Mouse (Mus musculus) layer of hippocampus, adult 8-10 months (tissue): ENCODE data around the gene Taldo1. TPM values are rescaled to one million over a fixed set of nuclear protein-coding genes. Genes with fewer than 3 reads are reported as not detected.

Experiments used
- DNase-seq, 2 experiments: peaks; one replicate each; pipeline ENCODE4 v3.0.0; 2022; ENCODE audit warnings: low spot score in 2 of 2
- total RNA-seq, 4 experiments: library from RNA; stranded (reverse); gene quantifications; 2 replicates each; pipeline ENCODE4 v1.2.4; 2022

Gene Taldo1
- total RNA-seq, result 100 to 1,000 TPM; 107 to 127 (median 116) TPM

- DNase-seq, result peak; percentile 93 to 95
These were observed at the start of gene Taldo1 for GRCm38 (mm10) chr7:141391625-141392551. Gene Taldo1, plus strand, starts transcription at chr7:141392199.

- no peak for DNase-seq
These were observed 48.8 kb upstream of the Taldo1 start for GRCm38 (mm10) chr7:141343230-141343629.

- no peak for DNase-seq
These were observed 48.3 kb upstream of the Taldo1 start for GRCm38 (mm10) chr7:141343696-141344095.

- DNase-seq, result no peak
These were observed 47.2 kb upstream of the Taldo1 start for GRCm38 (mm10) chr7:141344787-141345186.

GRCm38 (mm10) chr7:141351061-141351460 is 40.9 kb upstream of the Taldo1 start:
- no peak for DNase-seq

- DNase-seq, result no peak
These were observed 36.9 kb upstream of the Taldo1 start for GRCm38 (mm10) chr7:141355051-141355450.

- DNase-seq, result peak in 1 of 2 experiments; percentile 42
These were observed 36.2 kb upstream of the Taldo1 start for GRCm38 (mm10) chr7:141355626-141356326.

- DNase-seq, result peak in 1 of 2 experiments; percentile 49
These were observed 35.0 kb upstream of the Taldo1 start for GRCm38 (mm10) chr7:141356971-141357370.

GRCm38 (mm10) chr7:141361510-141361909 is 30.5 kb upstream of the Taldo1 start:
- DNase-seq, result no peak

GRCm38 (mm10) chr7:141363106-141363751 is 28.8 kb upstream of the Taldo1 start:
- DNase-seq, result peak; percentile 66 to 84

GRCm38 (mm10) chr7:141363752-141364125 is 28.3 kb upstream of the Taldo1 start:
- DNase-seq, result no peak

GRCm38 (mm10) chr7:141364349-141365048 is 27.5 kb upstream of the Taldo1 start:
- no peak for DNase-seq

GRCm38 (mm10) chr7:141365049-141365445 is 27.0 kb upstream of the Taldo1 start:
- DNase-seq, result peak; percentile 29 to 51

GRCm38 (mm10) chr7:141367358-141367757 is 24.6 kb upstream of the Taldo1 start:
- no peak for DNase-seq

GRCm38 (mm10) chr7:141369918-141370317 is 22.1 kb upstream of the Taldo1 start:
- no peak for DNase-seq

- no peak for DNase-seq
These were observed 19.9 kb upstream of the Taldo1 start for GRCm38 (mm10) chr7:141371942-141372595.

- DNase-seq, result no peak
These were observed 18.4 kb upstream of the Taldo1 start for GRCm38 (mm10) chr7:141373611-141374010.

GRCm38 (mm10) chr7:141374399-141374798 is 17.6 kb upstream of the Taldo1 start:
- no peak for DNase-seq

- no peak for DNase-seq
These were observed 12.4 kb upstream of the Taldo1 start for GRCm38 (mm10) chr7:141379584-141379983.

- DNase-seq, result peak in 1 of 2 experiments; percentile 42
These were observed 10.7 kb upstream of the Taldo1 start for GRCm38 (mm10) chr7:141381068-141381835.
